Mouse (Mus musculus) midbrain, postnatal 0 days (tissue): ENCODE data around the gene 4921517D22Rik. TPM values are rescaled to one million over a fixed set of nuclear protein-coding genes. Genes with fewer than 3 reads are reported as not detected.
"Not testable (repeated sequence)": the region's sequence is repeated elsewhere in the genome, so short reads cannot be mapped to it uniquely, and the experiment has no call there.

Experiments used
- ATAC-seq: fragments of 200-750 bp; cut with Nextera tagmentation; 2 replicates; pipeline ENCODE4 v1.8.0; 2017; ENCODE audit warnings: moderate number of reproducible peaks, mild to moderate bottlenecking, moderate TSS enrichment, moderate library complexity; ENCODE audit not compliant: low FRiP score
- DNase-seq: peaks from one replicate; pipeline ENCODE4 v3.0.0-alpha.2; 2015; ENCODE audit warnings: low spot score
- H3K27ac ChIP-seq: fragments of 300-500 bp; sonication (generic); 2 replicates; pipeline ENCODE4 v1.5.1; 2014; ENCODE audit warnings: low read depth, mild to moderate bottlenecking, low read length, mixed read lengths
- H3K27me3 ChIP-seq: fragments of 300-500 bp; sonication (generic); 2 replicates; pipeline ENCODE4 v1.6.1; 2014; ENCODE audit warnings: low read length, control low read depth, mixed read lengths; ENCODE audit not compliant: insufficient read depth
- H3K36me3 ChIP-seq: fragments of 300-500 bp; sonication (generic); 2 replicates; pipeline ENCODE4 v1.6.1; 2014; ENCODE audit warnings: low read length, control low read depth, mixed read lengths; ENCODE audit not compliant: insufficient read depth
- H3K4me1 ChIP-seq: fragments of 300-500 bp; sonication (generic); 2 replicates; pipeline ENCODE4 v1.6.1; 2014; ENCODE audit warnings: mild to moderate bottlenecking, control low read depth, antibody characterized with exemption, low read length, mixed read lengths; ENCODE audit not compliant: insufficient read depth
- H3K4me2 ChIP-seq: fragments of 300-500 bp; sonication (generic); 2 replicates; pipeline ENCODE4 v1.6.1; 2014; ENCODE audit warnings: low read depth, mild to moderate bottlenecking, low read length, mixed read lengths; ENCODE audit not compliant: poor library complexity, severe bottlenecking
- H3K4me3 ChIP-seq: fragments of 300-500 bp; sonication (generic); 2 replicates; pipeline ENCODE4 v1.5.1; 2014; ENCODE audit warnings: low read depth, mild to moderate bottlenecking, low read length, moderate library complexity
- H3K9ac ChIP-seq: fragments of 300-500 bp; sonication (generic); replicated peaks from 2 replicates; pipeline ENCODE4 v1.6.1; 2014; ENCODE audit warnings: mild to moderate bottlenecking, low read length, moderate library complexity, mixed read lengths; ENCODE audit not compliant: poor library complexity, severe bottlenecking
- H3K9me3 ChIP-seq: fragments of 300-500 bp; sonication (generic); 2 replicates; pipeline ENCODE4 v1.6.1; 2016; ENCODE audit warnings: low read length, control low read depth
- CTCF ChIP-seq: IDR thresholded peaks from 2 replicates; pipeline ENCODE4 v1.5.1; 2016; ENCODE audit warnings: antibody characterized with exemption, mild to moderate bottlenecking
- WGBS: fragments of 180-500 bp; shearing (Covaris S2); extraction: QIAGEN DNeasy Blood & Tissue Kit; methylation state at CpG from one replicate; pipeline ENCODE4 v1.1.7; 2014; 5-methylcytosine and 5-hydroxymethylcytosine counted together
- polyA plus RNA-seq: library from polyadenylated mRNA; unstranded; fragments of >200 nt; fragmentation: Nextera tagmentation; extraction: Ambion mirVana; gene quantifications from 2 replicates; pipeline ENCODE4 v1.2.1, GENCODE M21; 2015
- total RNA-seq: library from RNA; depleted of rRNA; stranded (reverse); fragments of >200 nt; gene quantifications from 2 replicates; pipeline ENCODE4 v1.2.3, GENCODE M21; 2014

Gene 4921517D22Rik
- total and polyA plus RNA-seq, 2 experiments from 2014 or later, result not detected

GRCm38 (mm10) chr13:59733936-59734335, 40.0 kb upstream of the 4921517D22Rik start:
- Histone ChIP-seq H3K4me1 (no peaks in the 10 kb centered on the region), H3K27ac (no peak overlapping the region), H3K36me3 (no peaks in the 10 kb centered on the region), H3K9ac (no peak overlapping the region), H3K4me2 (no peak overlapping the region), H3K4me3 (no peak overlapping the region), H3K9me3 (no peaks in the 10 kb centered on the region), H3K27me3 (no peaks in the 10 kb centered on the region)
- ATAC-seq (no peak), DNase-seq (no peak)
- 90% methylated on average over 2 of the region's 4 CpGs for WGBS
- TF ChIP-seq CTCF, result no peak

- Histone ChIP-seq H3K27ac (no peak within 1 kb of the TSS), H3K4me1 (no peaks in the 10 kb centered on the region), H3K36me3 (no peaks in the 10 kb centered on the region), H3K27me3 (no peaks in the 10 kb centered on the region), H3K9me3 (no peaks in the 10 kb centered on the region), H3K9ac (no peak within 1 kb of the TSS), H3K4me2 (no peak within 1 kb of the TSS), H3K4me3 (no peak within 1 kb of the TSS)
- DNase-seq (no peak), ATAC-seq (no peak)
- WGBS, result 48% methylated on average over 5 of the region's 7 CpGs
- no peak for TF ChIP-seq CTCF
These were observed 37.7 kb upstream of the 4921517D22Rik start, which contains the start of gene Spata31d1d for GRCm38 (mm10) chr13:59731652-59732051. Gene Spata31d1d, minus strand, starts transcription at chr13:59731752.

DNA sequence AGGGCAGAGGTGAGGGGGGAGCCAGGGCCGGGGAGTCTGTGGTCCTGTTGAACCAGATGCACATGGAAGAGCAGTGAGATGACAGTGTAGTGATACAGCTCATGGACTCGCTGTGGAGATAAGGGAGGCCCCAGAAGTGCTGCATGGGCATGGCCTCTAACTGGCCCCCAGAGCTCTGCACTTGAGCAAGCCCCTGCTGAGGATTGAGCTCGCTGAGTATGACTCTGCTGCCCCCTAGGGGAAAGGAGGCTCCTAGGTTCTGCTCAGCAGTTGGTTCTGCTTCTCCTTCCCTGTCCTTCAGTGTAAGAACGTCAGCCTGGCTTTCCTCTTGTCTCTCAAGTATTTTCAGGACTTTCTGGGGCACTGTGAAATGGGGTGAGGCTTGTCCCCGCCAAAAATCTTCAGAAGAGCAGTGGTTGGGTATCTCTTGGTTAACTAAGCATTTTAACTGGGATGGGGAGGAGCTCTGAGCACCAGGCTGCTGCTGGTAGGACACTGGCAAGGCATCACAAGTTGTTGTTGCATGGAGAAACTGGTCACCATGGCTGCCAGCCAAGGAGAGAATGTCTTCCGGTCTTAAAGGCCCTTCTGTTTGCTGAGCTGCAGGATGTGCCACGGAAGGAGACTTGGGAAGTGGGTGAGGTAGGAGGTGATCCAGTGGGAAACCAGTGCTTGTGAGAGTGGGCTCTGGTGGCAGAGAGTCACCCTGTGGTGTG, 34.6 kb upstream of the 4921517D22Rik start:
- Histone ChIP-seq H3K4me2 (no peak overlapping the region), H3K27ac (no peak overlapping the region), H3K27me3 (no peaks in the 10 kb centered on the region), H3K4me1 (no peaks in the 10 kb centered on the region), H3K9ac (no peak overlapping the region), H3K4me3 (no peak overlapping the region), H3K9me3 (no peaks in the 10 kb centered on the region), H3K36me3 (no peaks in the 10 kb centered on the region)
- DNase-seq, result peak; percentile 91
- 29% methylated on average over 7 of the region's 7 CpGs for WGBS
- peak; percentile 72 for ATAC-seq
- peak; percentile 94 for TF ChIP-seq CTCF

GRCm38 (mm10) chr13:59726139-59726867, 32.4 kb upstream of the 4921517D22Rik start:
- no peaks in the 10 kb centered on the region for H3K36me3 ChIP-seq
- no peak for ATAC-seq
- no peaks in the 10 kb centered on the region for H3K9me3 ChIP-seq
- WGBS, result 37% methylated on average over 29 of the region's 29 CpGs
- H3K4me1 ChIP-seq, result no peaks in the 10 kb centered on the region
- no peak overlapping the region for H3K4me3 ChIP-seq
- peak overlapping the region; percentile 26 for H3K4me2 ChIP-seq
- H3K27ac ChIP-seq, result no peak overlapping the region
- H3K27me3 ChIP-seq, result no peaks in the 10 kb centered on the region
- H3K9ac ChIP-seq, result no peak overlapping the region
- DNase-seq, result no peak
- TF ChIP-seq CTCF, result no peak

GRCm38 (mm10) chr13:59722089-59722488, 28.2 kb upstream of the 4921517D22Rik start:
- not testable (repeated sequence) for H3K9ac ChIP-seq, ATAC-seq, H3K4me1 ChIP-seq, DNase-seq, H3K27ac ChIP-seq, H3K36me3 ChIP-seq, H3K9me3 ChIP-seq, H3K4me3 ChIP-seq, H3K4me2 ChIP-seq, H3K27me3 ChIP-seq
- WGBS, result 85% methylated on average over 1 of the region's 1 CpGs

- DNase-seq, result no peak
- H3K36me3 ChIP-seq, result no peaks in the 10 kb centered on the region
- ATAC-seq, result no peak
These were observed 25.6 kb upstream of the 4921517D22Rik start for GRCm38 (mm10) chr13:59719475-59719874.

DNA sequence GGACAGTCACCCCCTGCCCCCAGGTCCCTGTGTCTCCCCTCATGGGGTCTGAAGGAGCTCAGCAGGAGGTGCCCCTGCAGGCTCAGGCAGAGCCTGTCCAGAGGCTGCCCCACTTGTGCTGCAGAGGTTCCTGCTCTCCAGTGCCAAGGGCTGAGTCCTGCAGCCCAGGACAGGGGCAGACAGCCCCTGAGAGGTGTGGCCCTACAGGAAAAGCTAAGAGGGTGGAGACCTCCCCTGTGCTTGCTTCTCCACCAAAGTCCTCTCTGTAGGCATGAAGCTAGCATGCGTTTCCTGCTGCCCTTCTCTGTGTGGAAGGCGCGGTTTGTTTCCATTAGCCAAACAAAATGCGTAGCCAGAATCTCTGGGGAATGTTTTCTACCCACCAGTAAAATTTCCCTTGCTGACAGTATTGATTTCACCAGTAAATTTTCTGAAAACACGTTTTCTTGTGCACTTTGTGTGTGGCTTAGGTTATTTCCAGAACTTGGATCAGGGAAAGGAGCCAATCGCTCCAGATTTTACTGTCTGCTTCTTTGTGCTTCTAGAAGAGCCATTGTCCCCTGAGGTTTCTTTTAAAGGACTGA, 25.0 kb upstream of the 4921517D22Rik start:
- not testable (repeated sequence) for H3K4me1 ChIP-seq, H3K36me3 ChIP-seq, H3K27ac ChIP-seq, H3K4me2 ChIP-seq, H3K9me3 ChIP-seq, H3K9ac ChIP-seq, ATAC-seq, H3K4me3 ChIP-seq, H3K27me3 ChIP-seq
- peak; percentile 3 for DNase-seq
- 47% methylated on average over 6 of the region's 6 CpGs for WGBS

More at GRCm38 (mm10) chr13:59719475-59719874, 25.6 kb upstream of the 4921517D22Rik start:
- Histone ChIP-seq H3K27ac (no peak overlapping the region), H3K27me3 (no peaks in the 10 kb centered on the region), H3K9ac (no peak overlapping the region), H3K4me2 (no peak overlapping the region), H3K4me1 (no peaks in the 10 kb centered on the region), H3K9me3 (no peaks in the 10 kb centered on the region), H3K4me3 (no peak overlapping the region)
- 81% methylated on average over 1 of the region's 1 CpGs for WGBS
- no peak for TF ChIP-seq CTCF
